Mouse (Mus musculus) heart, postnatal 0 days (tissue): ENCODE data around the gene Clspn. TPM values are rescaled to one million over a fixed set of nuclear protein-coding genes. Genes with fewer than 3 reads are reported as not detected.
"Not testable (repeated sequence)": the region's sequence is repeated elsewhere in the genome, so short reads cannot be mapped to it uniquely, and the experiment has no call there.

Source experiments
- ATAC-seq: fragments of 200-750 bp; cut with Nextera tagmentation; 2 replicates; pipeline ENCODE4 v1.8.0; 2017; ENCODE audit warnings: low read depth, moderate number of reproducible peaks, moderate library complexity; ENCODE audit not compliant: insufficient read depth
- DNase-seq: peaks from one replicate; pipeline ENCODE4 v3.0.0-alpha.2; 2016; ENCODE audit warnings: low spot score
- H3K27ac ChIP-seq: fragments of 300-500 bp; sonication (generic); 2 replicates; pipeline ENCODE4 v1.5.1; 2014; ENCODE audit warnings: low read depth, mild to moderate bottlenecking
- H3K27me3 ChIP-seq: fragments of 300-500 bp; sonication (generic); 2 replicates; pipeline ENCODE4 v1.6.1; 2014; ENCODE audit warnings: low read length, mixed read lengths; ENCODE audit not compliant: control insufficient read depth, insufficient read depth
- H3K36me3 ChIP-seq: fragments of 300-500 bp; sonication (generic); replicated peaks from 2 replicates; pipeline ENCODE4 v1.6.1; 2014; ENCODE audit warnings: low read length, mixed read lengths; ENCODE audit not compliant: control insufficient read depth, insufficient read depth
- H3K4me1 ChIP-seq: fragments of 300-500 bp; sonication (generic); 2 replicates; pipeline ENCODE4 v1.6.1; 2014; ENCODE audit warnings: antibody characterized with exemption; ENCODE audit not compliant: control insufficient read depth, insufficient read depth
- H3K4me2 ChIP-seq: fragments of 300-500 bp; sonication (generic); 2 replicates; pipeline ENCODE4 v1.6.1; 2014; ENCODE audit warnings: low read depth, mild to moderate bottlenecking, low read length, moderate library complexity
- H3K4me3 ChIP-seq: fragments of 300-500 bp; sonication (generic); 2 replicates; pipeline ENCODE4 v1.5.1; 2014; ENCODE audit warnings: low read depth, low read length
- H3K9ac ChIP-seq: fragments of 300-500 bp; sonication (generic); replicated peaks from 2 replicates; pipeline ENCODE4 v1.6.1; 2014; ENCODE audit warnings: low read depth, low read length, mixed read lengths
- H3K9me3 ChIP-seq: fragments of 300-500 bp; sonication (generic); replicated peaks from 2 replicates; pipeline ENCODE4 v1.6.1; 2016; ENCODE audit warnings: low read length; ENCODE audit not compliant: control insufficient read depth
- CTCF ChIP-seq: IDR thresholded peaks from 2 replicates; pipeline ENCODE4 v1.5.1; 2016; ENCODE audit warnings: antibody characterized with exemption, control low read depth, low read depth
- EP300 ChIP-seq: IDR thresholded peaks from 2 replicates; pipeline ENCODE4 v1.6.1; 2016; ENCODE audit warnings: antibody characterized with exemption, low read depth
- WGBS: fragments of 180-500 bp; shearing (Covaris S2); extraction: QIAGEN DNeasy Blood & Tissue Kit; methylation state at CpG from one replicate; pipeline ENCODE4 v1.1.7; 2014; 5-methylcytosine and 5-hydroxymethylcytosine counted together
- polyA plus RNA-seq: library from polyadenylated mRNA; unstranded; fragments of >200 nt; fragmentation: Nextera tagmentation; extraction: Ambion mirVana; gene quantifications from 2 replicates; pipeline ENCODE4 v1.2.1, GENCODE M21; 2015
- total RNA-seq: library from RNA; depleted of rRNA; stranded (reverse); fragments of >200 nt; gene quantifications from 2 replicates; pipeline ENCODE4 v1.2.3, GENCODE M21; 2014; ENCODE audit warnings: low replicate concordance

The Clspn gene
- total and polyA plus RNA-seq, 2 experiments from 2014 or later = 6.9 to 7.0 TPM

DNA sequence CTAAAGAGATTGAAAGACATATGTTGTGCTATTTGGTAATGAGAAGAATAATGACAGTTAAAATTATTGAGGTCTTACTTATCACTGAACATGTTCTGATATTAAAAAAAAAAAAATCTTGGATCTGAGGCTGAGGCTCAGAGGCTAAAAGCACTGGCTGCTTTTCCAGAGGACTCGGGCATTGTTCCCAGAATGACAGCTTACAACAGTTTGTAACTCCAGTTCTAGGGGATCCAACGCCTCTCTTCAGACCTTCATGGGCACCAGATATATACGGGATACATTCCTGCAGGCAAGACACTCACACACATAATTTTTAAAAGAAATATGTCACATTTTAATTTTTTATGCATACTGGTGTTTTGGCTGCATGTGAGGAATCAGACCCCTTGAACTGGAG is 30.6 kb upstream of the Clspn start:
- no peak for DNase-seq
- 58% methylated on average over 3 of the region's 3 CpGs for WGBS

GRCm38 (mm10) chr4:126526828-126527227 is 29.9 kb upstream of the Clspn start:
- Histone ChIP-seq H3K27me3 (no peaks in the 10 kb centered on the region), H3K4me2 (no peak overlapping the region), H3K4me3 (no peak overlapping the region), H3K27ac (no peak overlapping the region), H3K9ac (no peak overlapping the region), H3K36me3 (no peaks in the 10 kb centered on the region), H3K4me1 (no peaks in the 10 kb centered on the region), H3K9me3 (no peaks in the 10 kb centered on the region)
- TF ChIP-seq CTCF (no peak), EP300 (no peak)
- DNase-seq (no peak), ATAC-seq (no peak)
- 92% methylated on average over 5 of the region's 5 CpGs for WGBS

More for the DNA sequence above, 30.6 kb upstream of the Clspn start:
- H3K4me2 ChIP-seq = no peak overlapping the region
- no peaks in the 10 kb centered on the region for H3K27me3 ChIP-seq
- no peak overlapping the region for H3K4me3 ChIP-seq
- TF ChIP-seq EP300 = no peak
- TF ChIP-seq CTCF = no peak
- ATAC-seq = no peak
- no peak overlapping the region for H3K27ac ChIP-seq
- H3K9me3 ChIP-seq = no peaks in the 10 kb centered on the region
- H3K9ac ChIP-seq = no peak overlapping the region
- no peaks in the 10 kb centered on the region for H3K4me1 ChIP-seq
- no peaks in the 10 kb centered on the region for H3K36me3 ChIP-seq

- no peak for DNase-seq
- Histone ChIP-seq H3K4me2 (peak overlapping the region; percentile 94), H3K27ac (no peak overlapping the region)
These were observed 24.4 kb upstream of the Clspn start for GRCm38 (mm10) chr4:126532292-126532691.

GRCm38 (mm10) chr4:126532827-126533728 is 23.7 kb upstream of the Clspn start, which contains the start of gene Ago4:
Gene Ago4, minus strand, starts transcription at chr4:126533472.
- Histone ChIP-seq H3K9ac (peak within 1 kb of the TSS; percentile 71), H3K4me2 (peak within 1 kb of the TSS; percentile 94), H3K4me3 (peak within 1 kb of the TSS; percentile 90), H3K9me3 (no peaks in the 10 kb centered on the region), H3K4me1 (0 out of 2 replicates have a peak, but pooled peaks cover 6% of the 10 kb centered on the region), H3K27me3 (no peaks in the 10 kb centered on the region), H3K27ac (peak within 1 kb of the TSS; percentile 14; the same call in 1 of the 2 replicates), H3K36me3 (no peaks in the 10 kb centered on the region)
- WGBS = under 1% methylated on average over 72 of the region's 120 CpGs
- TF ChIP-seq CTCF = no peak
- no peak for TF ChIP-seq EP300
- DNase-seq (peak; percentile 43), ATAC-seq (peak; percentile 89)

More at GRCm38 (mm10) chr4:126532292-126532691, 24.4 kb upstream of the Clspn start:
- H3K36me3 ChIP-seq = no peaks in the 10 kb centered on the region
- peak overlapping the region; percentile 71; the same call in 1 of the 2 replicates for H3K9ac ChIP-seq
- no peaks in the 10 kb centered on the region for H3K9me3 ChIP-seq
- TF ChIP-seq CTCF (no peak), EP300 (no peak)
- no peaks in the 10 kb centered on the region for H3K27me3 ChIP-seq
- ATAC-seq = no peak
- H3K4me3 ChIP-seq = peak overlapping the region; percentile 90
- H3K4me1 ChIP-seq = 0 out of 2 replicates have a peak, but pooled peaks cover 6% of the 10 kb centered on the region
- 47% methylated on average over 5 of the region's 5 CpGs for WGBS

- Histone ChIP-seq H3K4me1 (0 out of 2 replicates have a peak, but pooled peaks cover 6% of the 10 kb centered on the region), H3K4me3 (peak overlapping the region; percentile 90), H3K4me2 (peak overlapping the region; percentile 94), H3K27me3 (no peaks in the 10 kb centered on the region), H3K27ac (no peak overlapping the region), H3K36me3 (no peaks in the 10 kb centered on the region), H3K9me3 (no peaks in the 10 kb centered on the region), H3K9ac (peak overlapping the region; percentile 71)
- TF ChIP-seq CTCF (no peak), EP300 (no peak)
- ATAC-seq (peak; percentile 15; the same call in 1 of the 2 replicates), DNase-seq (no peak)
- WGBS = 11% methylated on average over 5 of the region's 7 CpGs
These were observed 23.0 kb upstream of the Clspn start for GRCm38 (mm10) chr4:126533729-126534070.

DNA sequence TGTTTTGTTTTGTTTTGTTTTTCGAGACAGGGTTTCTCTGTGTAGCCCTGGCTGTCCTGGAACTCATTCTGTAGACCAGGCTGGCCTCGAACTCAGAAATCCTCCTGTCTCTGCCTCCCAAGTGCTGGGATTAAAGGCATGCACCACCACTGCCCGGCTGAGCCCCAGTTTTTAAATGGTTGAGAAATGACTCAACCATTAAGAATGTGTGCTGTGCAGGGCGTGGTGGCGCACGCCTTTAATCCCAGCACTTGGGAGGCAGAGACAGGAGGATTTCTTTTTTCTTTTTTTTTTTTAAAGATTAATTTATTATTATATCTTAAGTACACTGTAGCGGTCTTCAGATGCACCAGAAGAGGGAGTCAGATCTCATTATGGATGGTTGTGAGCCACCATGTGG is 21.1 kb upstream of the Clspn start:
- not testable (repeated sequence) for H3K4me1 ChIP-seq, H3K36me3 ChIP-seq, ATAC-seq, H3K9me3 ChIP-seq, H3K9ac ChIP-seq, H3K27ac ChIP-seq, DNase-seq, H3K27me3 ChIP-seq, H3K4me2 ChIP-seq, H3K4me3 ChIP-seq
- 91% methylated on average over 7 of the region's 7 CpGs for whole genome bisulfite sequencing
